Mouse (Mus musculus): ENCODE data around the gene Klhl41.
A peak's percentile ranks its signal among the peaks of the same experiment; 100 is the strongest.

- no peak for TF ChIP-seq CTCF (IDR thresholded peaks at IDR 0.05)
- peak; percentile 48; the same call in 1 of the 2 replicates for TF ChIP-seq EP300 (IDR thresholded peaks at IDR 0.05)
These were observed 23.0 kb upstream of the Klhl41 start, which contains the start of gene Bbs5 for GRCm38 (mm10) chr2:69646726-69647490.

All from lung, postnatal 0 days (tissue).